Mouse (Mus musculus) spleen, adult 12 weeks (tissue): ENCODE results near the gene Rwdd3.

ENCODE experiments used
- DNase-seq: peaks from one replicate; pipeline ENCODE4 v3.0.0; 2022; ENCODE audit warnings: low spot score

Rwdd3 gene

DNA sequence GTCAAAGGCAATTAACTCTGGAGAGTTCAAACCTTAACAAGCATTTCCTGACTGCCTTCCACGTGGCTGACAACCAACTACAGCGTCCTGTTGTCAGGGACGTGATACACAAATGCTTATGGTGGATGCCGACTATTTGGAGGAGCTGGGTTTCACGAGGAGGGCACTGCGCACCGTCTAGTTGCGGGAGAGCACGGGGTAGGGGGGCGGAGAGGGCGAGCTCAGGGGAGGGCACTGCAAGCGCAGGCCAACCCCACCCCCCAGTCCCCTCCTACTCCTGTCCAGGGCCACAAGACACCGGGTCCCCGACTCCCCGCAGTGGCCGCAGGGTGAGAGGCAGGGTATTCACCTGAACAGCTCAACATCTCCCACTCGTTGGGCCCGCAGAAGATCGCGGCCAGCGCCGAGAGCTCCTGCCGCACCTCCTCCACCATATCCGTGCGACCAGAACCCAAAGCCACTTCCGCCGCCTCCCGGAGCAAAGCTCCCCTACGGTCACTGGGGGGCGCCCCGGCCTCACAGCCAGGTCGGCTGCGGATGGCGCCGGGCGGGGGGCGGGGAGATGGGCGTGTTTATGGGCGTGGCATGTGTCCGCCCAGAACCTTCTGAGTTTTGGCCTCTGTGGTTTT, at the start of gene Rwdd3:
Gene Rwdd3 (minus strand): TSS at position 453 of the 629 bp plus-strand sequence.
- peak; percentile 87 for DNase-seq

DNA sequence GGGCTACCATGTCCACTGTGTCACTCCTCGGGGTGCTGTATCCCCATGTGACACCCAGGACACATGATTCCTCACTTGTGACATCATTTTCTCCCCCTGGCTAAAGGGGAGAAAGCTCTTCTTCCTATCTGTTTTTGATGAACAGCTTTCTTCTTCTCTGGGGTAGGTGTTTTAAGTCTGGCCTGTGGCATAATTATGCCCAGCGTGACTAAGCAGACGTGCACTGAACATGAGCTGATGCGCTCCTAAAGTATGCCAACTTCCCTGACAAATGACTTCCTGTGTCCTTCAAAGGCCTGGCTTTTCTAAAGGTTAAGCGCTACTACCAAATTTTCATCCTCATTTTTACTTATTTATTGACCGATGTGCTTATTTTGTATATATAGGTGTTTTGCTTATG, 45.5 kb upstream of the Rwdd3 start:
- DNase-seq: no peak

DNA sequence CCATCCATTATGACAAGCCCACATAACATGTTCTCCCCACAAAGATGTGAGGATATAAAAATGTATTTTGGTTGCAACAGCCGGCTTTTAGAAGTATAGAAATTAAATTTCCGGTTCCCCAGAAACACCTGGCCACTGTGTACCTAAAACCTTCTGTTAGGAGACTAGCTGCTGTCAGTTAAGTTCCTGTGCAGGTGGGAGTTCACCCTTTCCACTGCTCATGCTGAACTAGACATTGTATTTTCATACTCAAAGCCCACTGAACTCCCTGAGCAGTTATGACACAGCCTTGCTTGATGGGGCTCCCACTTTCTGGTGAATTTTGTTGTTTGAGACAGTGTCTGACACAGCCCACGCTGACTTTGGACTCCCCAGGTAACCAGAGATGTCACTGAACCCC, 42.0 kb upstream of the Rwdd3 start:
- DNase-seq: no peak

DNA sequence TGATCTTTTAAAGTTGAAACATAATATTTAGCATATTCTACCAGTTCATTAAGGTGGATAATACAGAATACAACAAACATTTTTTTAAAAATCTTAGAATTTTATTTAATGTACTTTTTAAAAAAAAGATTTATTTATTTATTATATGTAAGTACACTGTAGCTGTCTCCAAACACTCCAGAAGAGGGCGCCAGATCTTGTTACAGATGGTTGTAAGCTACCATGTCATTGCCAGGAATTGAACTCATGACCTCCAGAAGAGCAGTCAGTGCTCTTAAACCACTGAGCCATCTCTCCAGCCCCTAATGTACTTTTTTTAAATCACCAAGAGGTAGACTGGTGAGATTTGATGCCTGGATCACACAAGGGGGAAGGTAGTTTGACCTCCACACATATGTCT, 40.7 kb upstream of the Rwdd3 start:
- no peak for DNase-seq

DNA sequence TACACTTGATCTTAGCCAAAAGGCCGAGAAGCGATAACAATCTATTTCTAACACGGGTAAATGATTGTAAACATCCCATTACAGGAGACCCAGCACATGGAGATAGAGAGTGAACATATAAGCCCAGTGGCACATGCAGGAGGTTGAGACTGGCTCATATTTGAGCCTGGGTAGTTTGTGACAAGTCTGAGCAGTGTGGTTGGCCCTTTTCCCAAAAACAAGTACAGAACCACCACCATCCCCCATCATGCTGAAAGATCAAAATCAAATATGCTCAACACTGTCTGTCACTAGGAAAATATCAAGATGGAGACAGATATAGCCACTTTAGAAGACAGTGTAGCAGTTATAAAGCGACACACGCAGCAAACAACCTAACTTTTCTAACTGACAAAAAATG, 37.5 kb upstream of the Rwdd3 start:
- DNase-seq: no peak

DNA sequence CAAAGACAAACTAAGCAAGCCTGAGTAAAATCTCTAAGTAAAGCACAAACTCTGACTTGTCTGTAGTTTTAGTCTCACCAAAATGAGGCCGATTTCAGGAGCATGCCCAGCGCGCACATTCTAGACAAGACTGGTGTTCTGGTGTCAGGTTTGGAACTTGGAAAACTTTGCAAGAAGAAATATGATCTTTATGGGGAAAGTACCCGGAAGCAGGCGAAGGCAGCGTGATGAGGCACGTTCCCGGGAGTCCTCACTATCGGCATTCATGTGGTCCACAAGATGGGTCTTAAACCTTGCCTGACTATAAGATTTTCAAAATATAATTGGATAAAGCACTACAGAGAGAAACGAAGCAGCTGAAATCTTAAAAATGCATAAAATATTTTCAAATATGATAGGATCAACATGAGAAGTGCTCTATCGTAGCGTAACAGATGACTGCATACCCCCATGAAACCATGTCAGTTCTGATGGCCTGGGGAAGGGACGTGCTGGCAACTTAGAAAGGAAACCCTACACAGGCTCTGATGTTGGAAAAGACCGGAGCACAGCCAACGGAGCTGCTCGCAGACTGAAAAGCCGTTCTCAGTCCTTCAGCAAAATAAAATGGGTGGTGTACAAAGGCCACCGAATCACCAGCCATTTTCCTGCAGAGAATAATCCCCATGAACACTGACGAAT, 34.8 kb upstream of the Rwdd3 start:
- no peak for DNase-seq

DNA sequence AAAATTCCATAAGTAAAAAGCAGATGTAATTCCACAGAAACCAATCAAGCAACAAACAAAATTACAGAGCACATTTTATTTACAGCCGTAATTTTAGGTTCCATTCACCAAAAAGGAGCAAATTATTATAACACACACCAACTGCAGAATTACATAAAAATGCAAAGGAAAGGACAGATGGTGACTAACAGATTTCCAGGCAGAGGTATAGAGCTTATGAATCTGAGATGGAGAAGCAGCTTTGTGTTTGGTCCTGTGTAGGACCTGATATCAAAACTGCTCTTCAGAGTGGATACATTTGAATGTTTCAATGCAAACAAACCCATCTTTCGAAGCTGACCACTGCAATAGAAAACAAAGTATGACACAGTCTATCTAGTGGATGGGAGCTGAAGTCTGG, 31.1 kb upstream of the Rwdd3 start:
- DNase-seq: no peak

DNA sequence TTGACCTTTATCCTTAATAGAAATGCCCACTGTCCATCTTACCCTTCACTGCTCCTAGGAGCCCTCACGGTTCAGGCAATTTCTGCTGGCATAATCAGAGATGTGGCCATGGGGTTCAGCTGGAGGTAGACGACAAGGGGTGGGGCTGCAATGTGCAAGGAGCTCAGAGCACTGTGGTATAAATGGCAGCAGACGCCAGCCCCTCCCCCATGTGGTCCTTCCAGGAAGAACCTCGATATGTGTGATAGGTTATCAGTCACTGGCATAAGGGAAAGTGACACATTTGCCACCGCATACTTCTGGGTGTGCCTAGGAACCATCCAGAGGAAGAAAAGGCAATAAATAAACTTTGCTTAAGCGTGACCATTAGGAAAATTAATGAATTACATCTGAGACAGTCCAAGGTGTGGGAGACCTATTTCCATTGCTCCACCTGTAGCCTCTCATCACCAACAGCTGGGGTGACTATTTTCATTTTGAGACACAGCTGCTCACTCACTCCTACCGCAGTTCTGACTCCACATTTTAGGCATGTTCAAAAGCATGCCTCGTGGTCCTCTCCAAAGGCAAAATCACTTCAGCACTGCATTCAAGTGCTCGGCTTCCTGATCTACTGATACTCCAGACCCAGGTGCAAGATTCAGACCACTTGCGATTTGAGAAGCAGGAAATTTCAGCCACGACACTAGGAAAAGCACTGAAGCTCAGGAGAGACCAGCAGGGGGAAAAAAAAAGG, 29.7 kb upstream of the Rwdd3 start:
- DNase-seq: peak; percentile 56

DNA sequence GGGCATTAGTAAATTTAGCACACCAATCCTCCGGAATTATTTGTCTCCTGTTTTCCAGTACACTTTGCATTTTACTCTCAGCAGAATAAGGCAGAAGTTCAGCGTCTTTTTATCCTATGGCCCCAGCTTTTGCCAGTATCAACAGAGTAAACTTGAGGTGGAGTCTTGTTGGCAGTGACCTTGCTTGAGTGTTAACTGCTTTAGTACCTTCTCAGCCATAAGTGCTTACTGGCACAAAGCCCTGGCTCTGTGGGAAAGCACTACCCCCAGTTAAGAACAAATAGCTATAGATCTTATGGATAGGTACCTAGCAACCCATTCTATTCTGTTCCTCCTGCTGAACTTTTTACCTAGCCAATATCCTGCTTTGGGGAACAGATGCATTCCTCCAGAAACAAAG, 17.7 kb upstream of the Rwdd3 start:
- no peak for DNase-seq

DNA sequence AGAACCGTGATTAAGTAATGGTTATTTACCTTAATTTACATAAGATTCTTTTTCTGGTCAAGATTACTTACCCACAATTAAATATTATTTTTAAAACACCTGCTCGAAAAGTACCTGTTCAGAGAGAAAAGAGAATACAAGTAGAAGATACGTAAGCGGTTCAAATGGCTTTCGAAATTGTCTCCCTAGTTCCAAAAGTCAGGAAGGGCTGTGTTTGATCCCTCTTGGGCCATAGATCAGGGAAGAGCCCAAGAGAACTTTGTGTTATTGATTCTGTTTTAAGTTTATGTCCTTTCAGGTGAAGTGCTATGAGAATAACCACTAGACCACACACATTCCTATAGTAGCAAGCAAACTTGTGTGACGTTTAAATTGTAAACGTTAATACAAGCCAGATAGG, 16.0 kb upstream of the Rwdd3 start:
- no peak for DNase-seq

DNA sequence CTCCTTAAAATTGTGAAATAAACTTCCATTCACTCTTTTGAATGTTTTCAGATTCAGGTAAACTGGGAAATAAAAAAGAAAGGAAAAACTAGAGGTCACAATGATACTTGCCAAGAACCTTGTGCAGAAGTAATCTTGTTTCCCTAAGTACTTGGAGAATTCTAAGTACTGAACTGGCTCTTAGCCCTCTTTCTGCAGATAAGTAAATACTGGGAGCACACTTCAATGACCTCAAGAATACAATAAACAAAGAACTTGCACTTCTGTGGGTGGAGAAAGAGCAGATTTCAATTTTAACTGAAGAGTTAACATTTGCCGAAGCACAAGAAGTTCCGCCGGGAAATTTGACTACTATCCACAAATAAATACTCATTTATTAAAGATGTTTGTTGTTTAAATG, 15.4 kb upstream of the Rwdd3 start:
- DNase-seq: no peak

DNA sequence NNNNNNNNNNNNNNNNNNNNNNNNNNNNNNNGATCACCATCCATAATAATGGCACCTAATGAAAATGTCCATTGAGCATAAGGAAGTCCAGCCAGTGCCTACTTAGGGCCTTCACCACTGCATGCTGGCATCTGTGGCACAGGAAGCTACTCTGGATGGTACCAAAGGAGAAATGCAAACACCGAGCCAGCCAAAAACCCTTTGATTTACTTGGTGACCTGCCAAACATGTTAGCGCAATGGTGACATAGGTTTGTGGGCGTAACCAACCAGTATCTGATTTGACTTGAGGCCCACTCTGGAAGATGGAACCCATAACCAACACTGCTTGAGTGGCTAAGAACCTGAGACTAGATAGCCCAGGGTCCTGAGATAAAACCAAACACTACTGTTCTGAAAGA, 13.7 kb upstream of the Rwdd3 start:
- DNase-seq: no peak

DNA sequence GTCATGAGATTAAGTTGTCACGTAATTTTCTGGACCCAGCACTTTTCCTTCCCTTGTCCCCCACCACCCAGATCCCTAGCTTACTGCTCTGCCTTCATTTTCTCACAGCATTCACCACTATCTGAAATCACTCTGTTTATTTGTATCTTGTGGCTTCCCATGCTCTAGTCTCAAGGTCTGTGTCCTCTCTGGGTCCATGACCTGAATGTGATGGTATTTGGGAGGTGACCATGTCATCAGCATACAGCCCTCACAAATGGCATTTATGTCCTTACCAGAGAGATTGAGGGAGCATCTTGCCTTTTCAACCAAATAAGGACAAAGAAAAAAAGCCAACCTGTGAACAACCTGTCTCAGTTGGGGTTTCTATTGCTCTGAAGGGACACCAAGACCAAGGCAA, 4.5 kb upstream of the Rwdd3 start:
- no peak for DNase-seq

DNA sequence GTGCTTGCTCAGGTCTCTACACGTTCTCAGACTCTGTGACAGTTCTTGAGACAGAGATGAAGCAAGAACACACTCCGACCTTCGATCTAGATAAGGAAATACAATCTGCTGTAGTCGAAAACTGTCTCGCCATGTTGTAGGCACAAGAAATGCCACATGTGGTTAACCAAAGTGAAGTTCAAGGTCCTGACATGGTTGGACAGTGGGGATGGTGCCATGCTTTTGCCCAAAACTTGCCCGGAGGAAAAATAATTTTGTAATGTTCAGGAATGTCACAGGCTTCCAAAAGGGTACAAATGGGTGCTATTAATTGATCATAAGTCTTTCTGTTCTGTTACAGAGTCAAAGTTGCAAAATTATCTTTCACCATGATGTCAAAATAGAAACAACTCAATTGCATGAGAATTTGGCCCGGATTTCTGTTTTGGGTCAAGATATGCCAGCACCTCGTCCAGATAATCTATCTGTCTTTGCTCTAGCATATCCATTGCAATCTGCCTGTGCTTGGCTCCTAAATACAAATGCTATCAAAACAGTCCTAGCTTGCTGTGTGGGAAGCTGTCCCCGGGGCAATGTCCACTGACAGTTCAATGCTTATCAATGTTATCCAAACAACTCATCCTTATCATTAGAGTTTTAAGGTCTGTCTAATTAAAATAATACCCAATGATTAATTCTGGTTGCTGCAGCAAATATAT, 2.9 kb upstream of the Rwdd3 start:
- DNase-seq: no peak

DNA sequence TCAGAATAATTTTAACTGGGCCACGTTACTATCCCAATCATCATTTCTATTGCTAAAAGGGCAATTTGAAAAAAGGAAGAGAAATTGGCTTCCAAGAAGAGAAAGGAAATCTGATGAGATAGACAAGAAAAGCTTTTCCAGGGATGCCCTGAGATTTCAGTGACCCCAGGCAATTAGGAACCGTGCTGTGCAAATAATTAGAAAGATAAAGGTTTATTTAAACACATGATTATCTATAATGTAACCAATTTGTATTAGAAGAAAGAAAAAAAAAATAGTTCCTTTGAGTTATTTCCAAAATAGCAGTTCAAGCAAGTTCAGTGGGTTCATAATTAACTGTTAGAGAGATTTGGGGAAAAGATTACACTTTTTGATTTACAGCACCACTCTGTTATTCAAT, 1.2 kb upstream of the Rwdd3 start:
- no peak for DNase-seq

DNA sequence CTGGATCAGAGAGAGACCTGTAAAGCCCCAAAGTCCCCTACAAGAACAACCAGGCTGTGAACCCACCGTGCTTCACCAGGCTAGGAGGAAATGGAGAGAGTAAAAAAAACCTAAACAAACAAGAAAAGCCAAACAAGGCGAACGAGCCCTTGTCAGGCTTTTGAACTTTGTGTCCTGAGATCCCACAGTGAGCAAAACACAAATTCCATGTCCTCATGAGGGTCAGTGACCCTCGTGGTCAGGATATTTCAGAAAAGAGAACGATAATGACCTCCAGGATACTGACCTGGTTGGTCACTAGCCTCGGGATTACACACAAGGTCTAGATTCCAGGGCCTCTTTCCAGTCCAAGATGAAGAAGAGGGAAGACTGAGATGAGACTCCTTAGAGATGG, 374 bp upstream of the Rwdd3 start:
- no peak for DNase-seq

DNA sequence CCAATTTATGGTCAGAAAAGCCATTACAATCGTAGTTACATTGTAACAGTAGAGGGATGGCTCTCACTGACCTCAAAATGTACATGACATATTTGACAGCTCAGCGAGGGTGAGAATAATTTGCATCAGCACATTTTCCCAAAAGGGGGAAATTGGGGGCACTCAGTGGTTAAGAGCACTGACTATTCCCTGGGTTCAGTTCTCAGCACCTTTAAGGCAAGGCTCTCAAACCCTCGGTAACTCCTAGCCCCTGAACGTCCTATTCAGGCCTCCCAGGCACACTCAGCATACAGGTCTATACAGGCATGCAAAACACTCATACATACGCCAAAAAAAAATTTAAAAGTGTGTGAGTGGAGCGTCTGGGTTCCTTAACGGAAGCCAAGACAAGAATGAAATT, 864 bp downstream of the Rwdd3 start:
- DNase-seq: no peak

DNA sequence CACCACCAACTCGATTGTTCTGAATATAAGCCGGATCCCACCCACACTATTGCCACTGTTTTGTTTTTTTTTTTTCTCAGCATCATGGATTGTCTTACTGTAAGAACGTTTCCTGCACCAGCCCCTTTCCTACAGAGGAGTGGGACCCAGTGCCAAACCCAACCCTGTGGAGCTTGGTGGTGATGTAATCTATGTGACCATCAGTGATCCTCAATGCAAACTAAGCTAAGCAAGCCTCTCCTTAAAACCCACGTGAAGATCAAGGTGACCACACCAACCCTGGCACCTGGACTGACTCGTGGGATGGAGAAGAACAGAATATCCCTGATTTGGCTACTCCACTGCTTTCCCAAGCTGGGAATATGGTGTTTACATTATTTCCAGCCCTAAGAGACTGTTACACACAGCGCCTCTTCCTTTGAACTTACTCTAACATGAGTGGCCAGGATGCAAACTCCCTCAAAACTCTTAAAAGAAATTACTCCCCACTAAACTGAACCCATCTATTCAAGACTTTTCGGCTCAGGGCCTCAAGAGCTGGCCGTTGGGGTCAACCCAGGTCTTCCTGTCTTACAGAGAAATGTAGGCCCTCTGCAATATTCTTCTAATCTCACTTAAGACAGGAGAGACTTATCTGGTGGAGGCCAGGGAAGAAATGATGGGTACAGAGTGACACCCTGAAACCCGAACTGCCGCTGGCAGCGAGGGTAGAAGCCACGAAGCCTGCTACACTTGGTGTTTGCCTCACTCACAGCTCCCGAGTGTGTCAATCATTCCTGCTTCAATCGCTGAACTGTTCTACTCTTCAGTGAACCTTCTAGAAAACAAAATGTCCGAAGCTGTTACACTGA, 2.2 kb downstream of the Rwdd3 start:
- no peak for DNase-seq

DNA sequence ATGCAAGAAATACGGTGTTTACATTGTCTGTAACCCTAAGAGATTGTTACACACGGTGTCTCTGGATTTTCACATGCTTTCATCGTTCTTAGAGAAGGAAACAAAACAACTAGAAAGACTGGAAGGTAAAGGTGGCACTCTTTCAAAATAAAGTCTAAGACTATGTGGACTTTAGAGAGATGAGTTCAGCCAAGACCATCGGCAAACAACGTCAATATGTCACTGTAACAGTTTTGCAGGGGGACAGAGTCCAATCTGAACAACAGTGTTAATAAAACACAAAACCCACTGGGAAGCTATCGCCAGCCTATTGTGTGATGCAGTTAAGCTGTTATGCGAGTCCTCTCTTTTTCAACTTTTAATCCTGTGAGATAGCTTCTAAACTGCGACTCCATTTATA, 2.9 kb downstream of the Rwdd3 start:
- no peak for DNase-seq

DNA sequence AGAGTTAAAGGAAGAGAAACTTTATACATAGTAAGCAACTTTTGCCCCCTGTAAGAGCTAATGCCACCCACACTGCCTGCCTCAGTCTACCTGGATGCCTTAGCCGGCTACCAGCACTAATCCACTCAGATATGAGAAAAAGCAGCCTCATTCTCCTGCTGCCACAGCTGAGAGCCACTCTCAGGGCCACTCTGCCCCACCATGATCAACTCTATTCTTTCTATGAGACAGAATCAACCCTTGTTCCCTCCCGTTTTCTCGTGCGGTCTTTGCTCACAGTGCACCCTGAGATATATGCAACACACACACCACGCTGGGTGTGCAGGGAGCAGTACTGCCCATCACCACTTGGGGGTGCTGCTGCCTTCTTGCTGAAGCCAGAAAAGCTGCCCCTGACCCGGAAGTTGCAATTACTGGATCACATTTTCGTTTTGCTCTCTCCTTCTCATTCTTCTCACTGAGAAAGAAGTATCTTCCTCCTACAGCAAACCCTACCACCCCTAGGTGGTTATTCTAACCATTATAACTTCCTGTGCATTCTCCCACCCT, 8.2 kb downstream of the Rwdd3 start:
- DNase-seq: peak; percentile 77

DNA sequence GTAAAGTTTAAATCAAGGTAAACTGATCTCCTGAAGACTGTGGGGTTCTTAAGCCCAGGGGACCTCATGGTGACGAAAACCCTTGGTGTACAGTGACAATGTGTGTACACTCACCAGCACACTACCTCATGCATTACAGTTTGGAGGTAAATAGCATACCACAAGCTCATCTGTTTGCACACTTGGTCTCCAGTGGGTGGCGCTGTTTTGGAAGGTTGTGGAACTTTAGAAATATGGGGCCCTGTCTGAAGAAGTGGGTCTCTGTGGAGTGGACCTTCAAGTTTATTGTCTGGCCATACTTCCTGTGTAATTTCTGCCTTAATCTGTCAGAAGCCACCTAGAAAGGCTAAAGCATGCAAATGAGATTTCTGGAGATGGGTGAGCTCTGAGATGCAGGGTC, 9.8 kb downstream of the Rwdd3 start:
- DNase-seq: no peak

DNA sequence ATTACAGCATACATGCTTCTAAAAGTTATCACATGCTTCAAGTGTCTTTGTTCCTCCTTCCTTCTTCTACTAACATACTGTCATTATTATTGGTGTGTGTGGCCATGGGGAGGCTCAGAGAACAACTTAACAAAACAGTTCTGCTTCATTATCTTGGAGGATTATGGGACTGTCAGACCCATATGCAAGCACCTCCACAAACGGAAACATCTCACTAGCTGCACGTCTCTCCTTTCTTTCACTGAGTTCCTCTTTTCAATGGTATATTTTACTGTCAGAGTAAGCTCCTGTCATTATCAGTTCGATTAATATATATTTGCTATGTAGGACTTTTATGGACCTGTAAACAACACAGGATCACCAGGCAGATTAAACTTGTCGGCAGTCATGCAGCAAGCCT, 11.1 kb downstream of the Rwdd3 start:
- no peak for DNase-seq
